8 mouse cellular contexts compared by ENCODE assay signal in genomic region chr11:78037831-78038752, GRCm38 (mm10). TPM values are rescaled to one million over a fixed set of nuclear protein-coding genes. Genes with fewer than 3 reads are reported as not detected.
DNase-seq lines count a peak whose midpoint lies in the region; ATAC-seq and TF ChIP-seq lines count a peak whose summit lies in the region.

Gene Flot2 (plus strand): TSS chr11:78037931.

- no peak for TF ChIP-seq EP300 in liver, embryonic 14.5 days (IDR thresholded peaks at IDR 0.05; ENCODE audit: low read depth)

- DNase-seq in B cell, adult 2 months = peak; percentile 53 to 66
- peak; percentile 76 for DNase-seq in adrenal gland, postnatal 25 days
- DNase-seq in heart, embryonic 10.5 days (ENCODE audit: low spot score) = peak; percentile 88
- DNase-seq in liver, embryonic 14.5 days (ENCODE audit: low read depth in 3 of 3, low spot score in 3 of 3) = peak in 2 of 3 experiments; percentile 42 to 45
- DNase-seq in natural killer cell, adult 2 months (ENCODE audit: low spot score in 2 of 2) = peak; percentile 17 to 28

- H3K36me3 ChIP-seq in embryonic facial prominence, embryonic 13.5 days = peaks cover 36% of the 10 kb centered on the region
- H3K36me3 ChIP-seq in heart, embryonic 10.5 days = peaks cover 47% of the 10 kb centered on the region
- H3K36me3 ChIP-seq in kidney, embryonic 14.5 days (ENCODE audit: control insufficient read depth, insufficient read depth, low read length) = peaks cover 12% of the 10 kb centered on the region; the same call in 1 of the 2 replicates
- H3K36me3 ChIP-seq in liver, embryonic 14.5 days (replicated peaks; ENCODE audit: control insufficient read depth, insufficient read depth, low read depth) = peaks cover 20% of the 10 kb centered on the region
- H3K36me3 ChIP-seq in testis, adult 2 months (ENCODE audit: control insufficient read depth, insufficient read depth, low read length) = no peaks in the 10 kb centered on the region

- TF ChIP-seq POLR2A in testis, adult 2 months (IDR thresholded peaks at IDR 0.05; ENCODE audit: control insufficient read depth, low read depth, low read length) = peak; percentile 25; the same call in 1 of the 2 replicates

- ATAC-seq in embryonic facial prominence, embryonic 13.5 days (ENCODE audit: insufficient number of reproducible peaks, insufficient read depth, low FRiP score, low TSS enrichment, low read depth) = peak; percentile 78
- ATAC-seq in kidney, embryonic 14.5 days (ENCODE audit: low FRiP score, low TSS enrichment) = peak; percentile 91
- peak; percentile 81 for ATAC-seq in liver, embryonic 14.5 days (ENCODE audit: insufficient read depth)

- H3K4me1 ChIP-seq in embryonic facial prominence, embryonic 13.5 days = peaks cover 39% of the 10 kb centered on the region
- peaks cover 24% of the 10 kb centered on the region for H3K4me1 ChIP-seq in heart, embryonic 10.5 days
- peaks cover 8% of the 10 kb centered on the region; the same call in 1 of the 2 replicates for H3K4me1 ChIP-seq in kidney, embryonic 14.5 days (ENCODE audit: control insufficient read depth, insufficient read depth, low read length)
- H3K4me1 ChIP-seq in liver, embryonic 14.5 days (replicated peaks; ENCODE audit: control insufficient read depth in 2 of 2, insufficient read depth in 2 of 2, low read length in 1 of 2) = peaks cover 12 to 15% of the 10 kb centered on the region in 2 experiments
- H3K4me1 ChIP-seq in testis, adult 2 months (ENCODE audit: control insufficient read depth, insufficient read depth, low read length) = peaks cover 8% of the 10 kb centered on the region

- no peaks in the 10 kb centered on the region for H3K27me3 ChIP-seq in embryonic facial prominence, embryonic 13.5 days
- H3K27me3 ChIP-seq in heart, embryonic 10.5 days (ENCODE audit: insufficient read depth, poor library complexity, severe bottlenecking) = no peaks in the 10 kb centered on the region
- no peaks in the 10 kb centered on the region for H3K27me3 ChIP-seq in kidney, embryonic 14.5 days (ENCODE audit: control insufficient read depth, insufficient read depth, low read length)
- no peaks in the 10 kb centered on the region for H3K27me3 ChIP-seq in liver, embryonic 14.5 days (ENCODE audit: control insufficient read depth, insufficient read depth, low read length)
- no peaks in the 10 kb centered on the region for H3K27me3 ChIP-seq in testis, adult 2 months (ENCODE audit: control insufficient read depth, insufficient read depth, low read length)

- peak within 1 kb of the TSS; percentile 65 for H3K27ac ChIP-seq in embryonic facial prominence, embryonic 13.5 days
- peak within 1 kb of the TSS; percentile 95 for H3K27ac ChIP-seq in heart, embryonic 10.5 days
- peak within 1 kb of the TSS; percentile 1; the same call in 1 of the 2 replicates for H3K27ac ChIP-seq in kidney, embryonic 14.5 days (ENCODE audit: low read depth, low read length)
- H3K27ac ChIP-seq in liver, embryonic 14.5 days = peak within 1 kb of the TSS; percentile 62
- peak within 1 kb of the TSS; percentile 61; the same call in 1 of the 2 replicates for H3K27ac ChIP-seq in testis, adult 2 months (ENCODE audit: control insufficient read depth, insufficient read depth, low read depth, low read length)

- peak within 1 kb of the TSS; percentile 74 for H3K4me2 ChIP-seq in embryonic facial prominence, embryonic 13.5 days
- peak within 1 kb of the TSS; percentile 70 for H3K4me2 ChIP-seq in kidney, embryonic 14.5 days (replicated peaks; ENCODE audit: low read depth, low read length)
- H3K4me2 ChIP-seq in liver, embryonic 14.5 days (ENCODE audit: low read depth) = peak within 1 kb of the TSS; percentile 78

- peak within 1 kb of the TSS; percentile 81 for H3K4me3 ChIP-seq in embryonic facial prominence, embryonic 13.5 days
- H3K4me3 ChIP-seq in heart, embryonic 10.5 days = peak within 1 kb of the TSS; percentile 95
- peak within 1 kb of the TSS; percentile 74 for H3K4me3 ChIP-seq in kidney, embryonic 14.5 days (ENCODE audit: low read length)
- H3K4me3 ChIP-seq in liver, embryonic 14.5 days (ENCODE audit: insufficient read depth in 1 of 2, low read depth in 2 of 2, low read length in 2 of 2) = peak within 1 kb of the TSS; percentile 67 to 79
- H3K4me3 ChIP-seq in testis, adult 2 months (ENCODE audit: control insufficient read depth, low read depth, low read length) = peak within 1 kb of the TSS; percentile 87

- TF ChIP-seq CTCF in liver, embryonic 14.5 days (IDR thresholded peaks at IDR 0.05; ENCODE audit: low read depth) = no peak
- no peak for TF ChIP-seq CTCF in testis, adult 2 months (IDR thresholded peaks at IDR 0.05; ENCODE audit: control insufficient read depth, insufficient read depth, insufficient replicate concordance, low read depth, low read length)

- 2% methylated on average over 55 of the region's 55 CpGs for WGBS in embryonic facial prominence, embryonic 13.5 days
- 3% methylated on average over 55 of the region's 55 CpGs for WGBS in heart, embryonic 10.5 days
- WGBS in kidney, embryonic 14.5 days = 2% methylated on average over 54 of the region's 55 CpGs
- 2% methylated on average over 48 of the region's 55 CpGs for WGBS in liver, embryonic 14.5 days (ENCODE audit: insufficient replicate concordance)

- H3K9ac ChIP-seq in embryonic facial prominence, embryonic 13.5 days = peak within 1 kb of the TSS; percentile 86
- H3K9ac ChIP-seq in kidney, embryonic 14.5 days (ENCODE audit: low read depth, low read length) = peak within 1 kb of the TSS; percentile 79
- peak within 1 kb of the TSS; percentile 72 for H3K9ac ChIP-seq in liver, embryonic 14.5 days (replicated peaks)

- no peaks in the 10 kb centered on the region for H3K9me3 ChIP-seq in embryonic facial prominence, embryonic 13.5 days
- no peaks in the 10 kb centered on the region for H3K9me3 ChIP-seq in heart, embryonic 10.5 days
- H3K9me3 ChIP-seq in kidney, embryonic 14.5 days (ENCODE audit: control insufficient read depth, low read length) = no peaks in the 10 kb centered on the region
- no peaks in the 10 kb centered on the region for H3K9me3 ChIP-seq in liver, embryonic 14.5 days (ENCODE audit: control insufficient read depth, low read length)

RNA-seq across cellular contexts. Expression of gene Flot2, which starts in this region (rescaled TPM):
- total RNA-seq in adrenal gland, postnatal 25 days (2021) = 87.9 and 106 TPM in 2 replicates
- polyA plus RNA-seq in embryonic facial prominence, embryonic 13.5 days (2015; fragmentation: Nextera tagmentation; extraction: Ambion mirVana) = 49.4 and 53.2 TPM in 2 replicates
- polyA plus RNA-seq in heart, embryonic 10.5 days (2016; fragmentation: Nextera tagmentation; extraction: Ambion mirVana) = 72.0 and 81.4 TPM in 2 replicates
- polyA plus RNA-seq in kidney, embryonic 14.5 days (2014; fragmentation: Nextera tagmentation; extraction: Ambion mirVana) = 25.6 and 45.7 TPM in 2 replicates
- 17.9 and 18.3 TPM in 2 replicates for polyA plus RNA-seq in liver, embryonic 14.5 days (2012; rRNA removed)
- 16.7 and 20.4 TPM in 2 replicates for polyA plus RNA-seq in liver, embryonic 14.5 days (2014; fragmentation: Nextera tagmentation; extraction: Ambion mirVana)
- polyA plus RNA-seq in testis, adult 2 months (2012; rRNA removed) = 35.3 and 36.6 TPM in 2 replicates

Comparison
In these comparisons a context has a peak if more than half of its experiments do, and no peak if none do; other contexts are left out.
1. Peak in every context shown above with its lines: DNase-seq, ATAC-seq, H3K4me3 ChIP-seq and H3K27ac ChIP-seq.
2. DNase-seq: peak in every context shown above with its lines; median percentile 88 in heart, embryonic 10.5 days; 76 in adrenal gland, postnatal 25 days; 60 in B cell, adult 2 months; 44 in liver, embryonic 14.5 days; 22 in natural killer cell, adult 2 months.
3. H3K27ac ChIP-seq: peak in every context shown above with its lines; median percentile 95 in heart, embryonic 10.5 days; 65 in embryonic facial prominence, embryonic 13.5 days; 62 in liver, embryonic 14.5 days; 61 in testis, adult 2 months; 1 in kidney, embryonic 14.5 days.